In the genomic region with DNA sequence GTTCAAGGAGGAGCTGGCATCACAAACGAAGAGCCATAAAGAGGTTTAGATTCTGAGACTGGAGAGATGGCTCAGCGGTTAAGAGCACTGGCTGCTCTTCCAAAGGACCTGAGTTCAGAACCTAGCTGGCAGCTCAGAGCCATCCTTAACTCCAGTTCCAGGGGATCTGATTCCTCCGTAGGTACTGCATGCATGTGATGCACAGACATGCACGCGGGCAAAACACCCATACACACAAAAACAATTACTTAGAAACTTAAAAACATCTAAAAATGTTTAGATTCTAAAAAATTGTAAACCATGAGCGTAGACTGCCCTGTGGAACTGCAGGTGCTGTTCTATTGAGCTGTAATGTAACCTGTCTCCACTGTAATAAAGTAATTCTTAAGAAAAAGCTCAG, we compare ENCODE assay signal across 23 mouse cellular contexts. TPM values are rescaled to one million over a fixed set of nuclear protein-coding genes. Genes with fewer than 3 reads are reported as not detected.
"Had no signal": no experiment of that assay in that cellular context is flagged by ENCODE, and none has a peak within 500 bp of the region (broad histone marks: within the 10 kb centered on the region; RNA-seq: fewer than 3 reads in every experiment).

No protein-coding gene starts in this region.

- H3K36me3 ChIP-seq: limb, embryonic 10.5 days; limb, embryonic 13.5 days; liver, embryonic 12.5 days; liver, embryonic 15.5 days; lung, embryonic 15.5 days; midbrain, embryonic 12.5 days; midbrain, embryonic 15.5 days; neural tube, embryonic 12.5 days; neural tube, embryonic 15.5 days; stomach, embryonic 15.5 days had no signal

- H3K4me1 ChIP-seq: limb, embryonic 10.5 days; limb, embryonic 13.5 days; liver, embryonic 12.5 days; liver, embryonic 15.5 days; midbrain, embryonic 12.5 days; midbrain, embryonic 15.5 days; neural tube, embryonic 12.5 days; neural tube, embryonic 15.5 days; stomach, embryonic 15.5 days had no signal

- DNase-seq: kidney, adult 2 months; kidney, postnatal 10 days; kidney, postnatal 4 days; layer of hippocampus, postnatal 36 days; liver; lung, adult 18-20 months; lung, postnatal 10 days; lung, postnatal 36 days; right cerebral cortex, postnatal 25 days; spleen, adult 18-20 months; thymus, postnatal 25 days had no signal

- H3K9me3 ChIP-seq: limb, embryonic 10.5 days; limb, embryonic 13.5 days; liver, embryonic 12.5 days; liver, embryonic 15.5 days; lung, embryonic 15.5 days; midbrain, embryonic 12.5 days; midbrain, embryonic 15.5 days; neural tube, embryonic 12.5 days; neural tube, embryonic 15.5 days; stomach, embryonic 15.5 days had no signal

- ATAC-seq: liver, embryonic 12.5 days; midbrain, embryonic 15.5 days had no signal

- H3K27ac ChIP-seq: limb, embryonic 10.5 days; limb, embryonic 13.5 days; liver, embryonic 12.5 days; liver, embryonic 15.5 days; lung, embryonic 15.5 days; midbrain, embryonic 12.5 days; midbrain, embryonic 15.5 days; neural tube, embryonic 12.5 days; neural tube, embryonic 15.5 days; stomach, embryonic 15.5 days had no signal

- H3K27me3 ChIP-seq: limb, embryonic 13.5 days; liver, embryonic 12.5 days; liver, embryonic 15.5 days; lung, embryonic 15.5 days; midbrain, embryonic 12.5 days; midbrain, embryonic 15.5 days; neural tube, embryonic 12.5 days; neural tube, embryonic 15.5 days; stomach, embryonic 15.5 days had no signal

- H3K4me3 ChIP-seq: limb, embryonic 10.5 days; limb, embryonic 13.5 days; liver, embryonic 12.5 days; liver, embryonic 15.5 days; lung, embryonic 15.5 days; midbrain, embryonic 12.5 days; midbrain, embryonic 15.5 days; neural tube, embryonic 12.5 days; neural tube, embryonic 15.5 days; stomach, embryonic 15.5 days had no signal

RNA-seq across cellular contexts. Expression of a gene that starts 45.9 kb away (rescaled TPM):
- total RNA-seq: megakaryocyte, adult 5-6 weeks had no signal

RNA-seq across cellular contexts. Expression of a gene that starts 53.2 kb away (rescaled TPM):
- total RNA-seq: layer of hippocampus, postnatal 10 days; megakaryocyte, adult 5-6 weeks had no signal
- polyA plus RNA-seq: limb, embryonic 10.5 days had no signal
